Mouse (Mus musculus): ENCODE measurements at regions not wholly inside any gene's neighbourhood (a gene's known extent, or its start where the extent isn't known, plus 50 kb on each side); places are given as distances from the start of the nearest gene placed in this dataset.

GRCm38 (mm10) chr15:67434284-67434683, 933.6 kb upstream of the Lrrc6 start:
- peak; percentile 12 for DNase-seq

- no peak for DNase-seq
Measured at GRCm38 (mm10) chr15:67423922-67424321, 923.2 kb upstream of the Lrrc6 start.

- no peak for DNase-seq
Measured at GRCm38 (mm10) chr15:67422277-67422953, 921.7 kb upstream of the Lrrc6 start.

GRCm38 (mm10) chr15:67420776-67421175, 920.1 kb upstream of the Lrrc6 start:
- DNase-seq: no peak

GRCm38 (mm10) chr15:67419733-67420132, 919.0 kb upstream of the Lrrc6 start:
- DNase-seq: no peak

- DNase-seq: no peak
Measured at GRCm38 (mm10) chr15:67417742-67418163, 917.0 kb upstream of the Lrrc6 start.

GRCm38 (mm10) chr15:67415840-67416239, 915.1 kb upstream of the Lrrc6 start:
- DNase-seq: no peak

GRCm38 (mm10) chr15:67414371-67414930, 913.7 kb upstream of the Lrrc6 start:
- no peak for DNase-seq

- DNase-seq: no peak
Measured at GRCm38 (mm10) chr15:67413581-67413980, 912.9 kb upstream of the Lrrc6 start.

- no peak for DNase-seq
Measured at GRCm38 (mm10) chr15:67412394-67412793, 911.7 kb upstream of the Lrrc6 start.

GRCm38 (mm10) chr15:67411657-67412056, 910.9 kb upstream of the Lrrc6 start:
- DNase-seq: no peak

GRCm38 (mm10) chr15:67410012-67410411, 909.3 kb upstream of the Lrrc6 start:
- DNase-seq: no peak

GRCm38 (mm10) chr15:67408871-67409559, 908.3 kb upstream of the Lrrc6 start:
- no peak for DNase-seq

- no peak for DNase-seq
Measured at GRCm38 (mm10) chr15:67407244-67407643, 906.5 kb upstream of the Lrrc6 start.

- DNase-seq: no peak
Measured at GRCm38 (mm10) chr15:67405523-67405922, 904.8 kb upstream of the Lrrc6 start.

- DNase-seq: no peak
Measured at GRCm38 (mm10) chr15:67405011-67405410, 904.3 kb upstream of the Lrrc6 start.

- DNase-seq: no peak
Measured at GRCm38 (mm10) chr15:67402310-67402709, 901.6 kb upstream of the Lrrc6 start.

GRCm38 (mm10) chr15:67397269-67397668, 896.6 kb upstream of the Lrrc6 start:
- no peak for DNase-seq

- DNase-seq: no peak
Measured at GRCm38 (mm10) chr15:67395114-67395513, 894.4 kb upstream of the Lrrc6 start.

- DNase-seq: no peak
Measured at GRCm38 (mm10) chr15:67391918-67392317, 891.2 kb upstream of the Lrrc6 start.

- DNase-seq: no peak
Measured at GRCm38 (mm10) chr15:67388514-67388913, 887.8 kb upstream of the Lrrc6 start.

- no peak for DNase-seq
Measured at GRCm38 (mm10) chr15:67386896-67387295, 886.2 kb upstream of the Lrrc6 start.

GRCm38 (mm10) chr15:67373599-67373998, 872.9 kb upstream of the Lrrc6 start:
- DNase-seq: no peak

- no peak for DNase-seq
Measured at GRCm38 (mm10) chr15:67373030-67373429, 872.3 kb upstream of the Lrrc6 start.
